Mouse (Mus musculus): ENCODE measurements around the gene Zfp235. TPM values are rescaled to one million over a fixed set of nuclear protein-coding genes. Genes with fewer than 3 reads are reported as not detected.

Zfp235 gene
- 10 to 100 TPM; 22.0 to 23.1 TPM for total RNA-seq (2021)
- long read RNA-seq, experiment 1, transcript Zfp235-201 (4 exons, 3,373 nt) = major isoform, 11 of 13 reads
- long read RNA-seq, experiment 1, partial matches to known transcripts = 2 of 13 reads
- long read RNA-seq, experiment 1, other reads (novel, unspliced or antisense) = 0 of 13 reads
- long read RNA-seq, experiment 2, transcript Zfp235-201 (4 exons, 3,373 nt) = major isoform, 12 of 21 reads
- long read RNA-seq, experiment 2, partial matches to known transcripts = 0 of 21 reads
- long read RNA-seq, experiment 2, other reads (novel, unspliced or antisense) = 5 of 21 reads

DNA sequence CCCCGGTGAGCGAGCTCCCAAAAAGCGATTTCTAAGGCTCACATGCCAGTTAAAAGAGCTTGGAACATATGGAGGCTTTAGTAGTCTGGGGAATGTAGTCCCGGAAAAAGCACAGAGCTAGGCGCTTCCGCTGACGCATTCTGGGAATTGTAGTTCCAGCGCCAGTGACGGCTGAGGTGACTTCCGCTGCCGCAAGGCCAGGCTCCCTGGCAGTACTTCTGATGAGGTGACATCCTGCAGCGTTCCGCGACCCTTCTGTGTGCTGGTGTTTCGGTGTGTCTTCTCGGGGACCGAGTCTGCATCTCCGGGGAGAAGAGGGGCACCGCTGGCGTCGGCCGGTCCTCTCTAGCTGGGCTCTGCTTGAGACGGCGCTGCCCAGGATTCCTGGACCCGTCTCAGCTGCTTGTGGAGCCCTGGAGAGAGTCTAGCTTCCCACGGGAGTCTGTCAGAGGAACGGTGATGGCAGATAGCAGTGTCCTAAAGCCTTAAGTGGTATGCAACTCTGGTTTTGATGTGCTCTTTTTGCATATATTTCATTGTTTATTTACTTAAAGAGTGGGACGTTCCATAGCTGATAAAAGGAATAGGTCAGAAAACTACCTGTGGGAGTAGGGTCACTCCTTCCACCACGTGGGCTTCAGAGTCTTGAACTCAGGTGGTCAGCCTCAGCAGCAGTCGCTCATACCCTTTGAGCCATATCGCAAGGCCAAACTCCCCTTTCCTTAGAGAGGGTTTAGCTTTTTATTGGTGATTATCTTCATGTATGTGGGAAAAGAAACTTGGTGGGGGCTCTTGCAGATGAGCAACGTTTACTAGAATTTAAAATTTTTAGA lies at the start of gene Zfp235:
TSS of gene Zfp235 (plus strand) at position 174 of the 833 bp plus-strand sequence.
- peak within 1 kb of the TSS; percentile 94 for H3K4me3 ChIP-seq
- intact Hi-C loops (cut with DNase I) = loop anchor here (1.0 to 5.0 kb wide), 5 partner anchors 22 to 183 kb away; partner anchors contain the start of genes Zfp108, Zfp112 and Zfp94
- peak; percentile 89 to 90 for DNase-seq (ENCODE audit: extremely low spot score in 1 of 2, low spot score in 2 of 2)
- peak within 1 kb of the TSS; percentile 86 for H3K27ac ChIP-seq
- TF ChIP-seq CTCF (IDR thresholded peaks at IDR 0.05) = no peak

DNA sequence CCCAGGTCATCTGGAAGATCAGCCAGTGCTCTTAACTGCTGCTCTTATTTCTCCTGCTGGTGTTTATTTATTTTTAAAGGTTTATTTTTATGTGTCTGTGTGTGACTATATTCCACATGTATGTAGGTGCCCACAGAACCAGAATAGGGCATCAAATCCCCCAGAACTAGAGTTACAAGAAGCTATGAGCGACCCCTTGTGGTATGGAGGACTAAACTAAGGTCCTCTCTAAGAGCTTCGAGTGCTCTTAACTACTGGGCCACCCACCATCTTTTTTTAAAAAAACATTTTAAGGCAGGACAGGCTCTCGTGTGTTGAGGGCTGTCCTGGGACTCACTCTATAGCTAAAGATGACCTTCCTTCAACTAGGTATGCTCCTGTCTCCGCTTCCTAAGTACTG lies 47.1 kb upstream of the Zfp235 start:
- Histone ChIP-seq H3K4me3 (no peak overlapping the region), H3K27ac (no peak overlapping the region)
- intact Hi-C loops (cut with DNase I) = no loop called here
- TF ChIP-seq CTCF (IDR thresholded peaks at IDR 0.05) = no peak
- no peak for DNase-seq (ENCODE audit: extremely low spot score in 1 of 2, low spot score in 2 of 2)

DNA sequence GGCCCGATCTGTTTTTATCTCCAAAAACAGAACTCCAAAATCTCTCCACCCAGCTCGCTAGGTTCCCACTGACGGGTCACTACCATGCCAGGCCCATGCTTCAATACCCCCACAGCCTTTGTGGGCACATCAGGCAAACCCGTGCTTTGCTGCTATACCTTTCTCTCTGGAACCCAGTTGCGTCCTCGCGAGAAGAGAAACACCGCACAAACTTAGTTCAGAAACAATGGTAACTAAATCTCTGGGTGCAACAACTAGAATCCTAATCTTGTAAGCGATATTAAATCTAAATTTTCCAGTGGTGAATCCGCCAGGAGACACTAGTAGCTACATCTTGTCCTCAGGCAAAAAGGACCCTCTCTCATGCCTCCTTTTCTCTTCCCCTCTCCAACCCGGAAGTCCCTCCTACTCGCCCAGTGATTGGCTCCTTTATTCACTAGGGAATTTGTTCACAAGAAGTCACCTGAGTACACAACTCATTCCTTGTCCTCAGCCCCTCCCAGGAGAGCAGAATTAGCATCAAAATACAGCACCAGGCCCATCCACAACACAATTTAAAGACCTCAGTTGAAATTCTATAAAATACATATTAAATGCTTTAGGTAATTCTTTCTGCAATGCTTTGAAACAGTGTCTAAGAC lies 46.4 kb upstream of the Zfp235 start:
- intact Hi-C loops (cut with DNase I) = no loop called here
- DNase-seq (ENCODE audit: extremely low spot score in 1 of 2, low spot score in 2 of 2) = no peak
- H3K27ac ChIP-seq = no peak overlapping the region
- H3K4me3 ChIP-seq = no peak overlapping the region
- TF ChIP-seq CTCF (IDR thresholded peaks at IDR 0.05) = no peak

DNA sequence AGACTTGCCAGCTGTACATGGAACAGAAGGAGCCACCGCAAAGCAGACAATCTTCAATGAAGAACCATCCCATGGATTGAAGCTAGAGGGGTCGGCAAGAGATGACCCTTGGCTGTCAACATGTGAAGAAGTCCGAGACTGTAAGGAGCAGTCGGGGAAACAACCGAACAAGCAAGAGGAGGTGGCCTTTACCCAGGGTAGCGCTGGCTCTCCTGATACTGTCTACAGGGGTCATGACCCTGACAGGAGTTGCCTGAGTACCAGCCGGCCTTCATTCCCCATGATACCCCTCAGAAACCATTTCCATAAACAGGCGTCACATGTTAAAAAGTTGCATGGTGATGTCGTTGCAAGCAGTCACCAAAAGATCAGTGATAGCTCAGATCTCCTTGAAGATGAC lies 29.6 kb upstream of the Zfp235 start:
- TF ChIP-seq CTCF (IDR thresholded peaks at IDR 0.05) = no peak
- no peak overlapping the region for H3K4me3 ChIP-seq
- intact Hi-C loops (cut with DNase I) = no loop called here
- no peak overlapping the region for H3K27ac ChIP-seq
- no peak for DNase-seq (ENCODE audit: extremely low spot score in 1 of 2, low spot score in 2 of 2)

DNA sequence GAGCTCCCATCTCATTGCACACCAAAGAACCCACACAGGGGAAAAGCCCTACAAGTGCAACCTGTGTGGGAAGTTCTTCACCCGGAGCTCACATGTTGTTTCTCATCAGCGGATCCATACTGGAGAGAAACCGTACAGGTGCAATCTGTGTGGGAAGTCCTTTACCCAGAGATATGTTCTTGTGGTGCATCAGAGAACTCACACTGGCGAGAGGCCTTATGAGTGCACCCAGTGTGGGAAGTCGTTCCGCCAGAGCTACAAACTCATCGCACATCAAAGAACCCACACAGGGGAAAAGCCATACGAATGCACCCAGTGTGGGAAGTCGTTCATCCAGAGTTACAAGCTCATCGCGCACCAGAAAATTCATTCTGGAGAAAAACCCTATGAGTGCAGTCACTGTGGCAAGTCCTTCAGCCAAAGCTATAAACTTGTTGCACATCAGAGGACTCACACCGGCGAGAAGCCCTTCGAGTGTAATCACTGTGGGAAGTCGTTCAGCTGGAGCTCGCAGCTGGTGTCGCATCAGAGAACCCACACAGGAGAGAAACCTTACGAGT lies 28.7 kb upstream of the Zfp235 start:
- H3K4me3 ChIP-seq = no peak overlapping the region
- no peak for TF ChIP-seq CTCF (IDR thresholded peaks at IDR 0.05)
- H3K27ac ChIP-seq = no peak overlapping the region
- intact Hi-C loops (cut with DNase I) = no loop called here
- no peak for DNase-seq (ENCODE audit: extremely low spot score in 1 of 2, low spot score in 2 of 2)

DNA sequence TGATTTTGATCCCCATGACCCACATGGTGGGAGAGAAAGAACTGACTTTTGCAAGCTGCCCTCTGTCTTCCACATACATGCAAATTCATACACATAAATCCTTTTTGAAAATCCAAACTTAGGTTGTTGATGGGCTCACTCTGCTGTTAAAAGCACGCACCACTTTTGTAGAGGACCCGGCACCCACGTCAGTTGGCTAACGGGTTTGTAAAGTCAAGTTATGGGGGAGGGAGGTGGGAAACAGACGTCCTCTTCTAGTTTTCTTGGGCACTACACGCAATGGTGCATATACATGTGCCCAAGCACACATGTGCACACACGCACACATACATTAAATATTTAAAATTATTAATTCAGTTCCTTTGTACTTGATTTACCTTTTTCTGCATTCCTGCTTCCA lies 23.1 kb upstream of the Zfp235 start:
- no peak for TF ChIP-seq CTCF (IDR thresholded peaks at IDR 0.05)
- Histone ChIP-seq H3K4me3 (no peak overlapping the region), H3K27ac (no peak overlapping the region)
- intact Hi-C loops (cut with DNase I) = no loop called here
- no peak for DNase-seq (ENCODE audit: extremely low spot score in 1 of 2, low spot score in 2 of 2)

DNA sequence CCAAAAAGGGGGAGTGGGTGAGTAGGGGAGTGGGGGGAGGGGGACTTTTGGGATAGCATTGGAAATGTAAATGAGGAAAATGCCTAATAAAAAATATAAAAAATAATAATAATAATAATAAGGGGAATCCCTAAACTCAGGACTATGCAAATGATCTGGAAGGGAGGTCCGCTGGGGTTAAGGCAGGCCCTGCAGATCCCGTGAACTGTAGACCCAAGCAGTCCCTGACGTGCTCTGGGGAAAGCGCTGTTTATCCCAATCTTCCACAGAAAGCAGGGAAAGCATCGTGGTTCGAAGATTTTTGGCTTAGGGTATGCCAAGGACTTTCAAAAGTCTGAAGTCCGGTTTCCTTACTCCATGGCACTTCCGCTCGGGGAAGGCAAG lies 22.2 kb upstream of the Zfp235 start:
- intact Hi-C loops (cut with DNase I) = loop anchor here (1.0 to 2.0 kb wide), 6 partner anchors 23 to 205 kb away; partner anchors contain the start of genes Zfp108, Zfp114, Zfp235 and Zfp94
- peak overlapping the region; percentile 71; the same call in 1 of the 2 replicates for H3K27ac ChIP-seq
- H3K4me3 ChIP-seq = peak overlapping the region; percentile 75
- DNase-seq (ENCODE audit: extremely low spot score in 1 of 2, low spot score in 2 of 2) = no peak
- TF ChIP-seq CTCF (IDR thresholded peaks at IDR 0.05) = no peak

DNA sequence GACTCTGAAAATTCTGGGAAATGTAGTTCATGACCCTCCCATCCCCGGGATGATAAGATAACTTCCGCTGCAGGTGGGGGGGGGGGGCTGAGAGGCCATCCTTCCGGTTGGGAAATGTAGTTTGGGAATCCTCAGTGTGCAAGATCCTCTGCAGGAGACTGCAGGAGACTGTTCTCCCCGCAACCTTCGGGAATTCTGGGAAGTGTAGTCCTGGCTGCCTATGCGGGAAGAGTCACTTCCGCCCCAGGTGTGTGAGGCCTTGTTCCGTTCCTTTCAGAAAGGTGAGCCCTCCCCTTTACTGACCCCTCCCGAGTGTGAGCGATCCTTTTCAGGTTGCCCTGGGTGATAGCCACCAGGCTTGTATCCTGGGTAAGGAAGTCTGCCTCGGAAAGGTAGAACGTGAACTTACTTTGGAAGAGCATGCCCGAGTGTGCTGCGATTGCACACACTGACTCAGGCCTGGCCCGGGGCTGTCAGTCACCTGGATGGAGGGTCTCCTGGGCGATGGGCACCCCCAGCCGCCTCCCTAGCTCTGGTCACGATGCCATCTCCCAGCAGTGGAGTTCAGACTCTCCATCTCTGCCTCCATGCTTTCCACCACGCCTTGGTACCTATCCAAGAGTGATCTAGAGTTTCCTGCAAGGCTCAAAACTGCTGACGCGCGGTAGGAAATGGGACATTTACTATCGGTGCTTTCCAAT lies 21.7 kb upstream of the Zfp235 start, which contains the start of gene Zfp112:
TSS of gene Zfp112 (plus strand) at position 159 of the 701 bp plus-strand sequence.
- intact Hi-C loops (cut with DNase I) = loop anchor here (1.0 to 2.0 kb wide), 6 partner anchors 22 to 204 kb away; partner anchors contain the start of genes Zfp108, Zfp114, Zfp235 and Zfp94
- DNase-seq (ENCODE audit: extremely low spot score in 1 of 2, low spot score in 2 of 2) = peak; percentile 77 to 87
- no peak for TF ChIP-seq CTCF (IDR thresholded peaks at IDR 0.05)
- Histone ChIP-seq H3K4me3 (peak within 1 kb of the TSS; percentile 75), H3K27ac (peak within 1 kb of the TSS; percentile 91)

DNA sequence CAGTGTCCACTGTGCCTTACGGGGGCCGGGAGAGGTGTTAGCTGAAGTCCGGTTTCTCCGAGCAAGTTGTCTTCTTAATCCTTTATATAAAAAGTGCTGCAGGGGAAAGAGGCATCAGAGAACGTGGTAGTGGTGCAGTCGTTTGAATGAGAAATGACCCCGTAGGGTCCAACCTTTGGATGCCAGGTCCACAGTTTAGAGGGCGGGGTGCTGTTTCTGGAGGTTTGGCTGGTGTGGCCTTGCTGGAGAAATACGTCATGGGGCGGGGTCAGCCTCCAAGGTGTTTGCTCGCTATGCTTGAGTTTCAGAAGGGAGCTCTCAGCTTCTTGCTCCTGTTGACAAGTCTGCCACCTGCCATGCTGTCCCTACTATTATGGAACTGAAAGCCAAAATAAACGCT lies 21.0 kb upstream of the Zfp235 start:
- H3K27ac ChIP-seq = peak overlapping the region; percentile 91
- intact Hi-C loops (cut with DNase I) = loop anchor here (2.0 kb wide), 1 partner anchor 62 kb away; the partner anchor contains the start of gene Zfp114
- DNase-seq (ENCODE audit: extremely low spot score in 1 of 2, low spot score in 2 of 2) = peak; percentile 29 to 32
- peak overlapping the region; percentile 75 for H3K4me3 ChIP-seq
- no peak for TF ChIP-seq CTCF (IDR thresholded peaks at IDR 0.05)

DNA sequence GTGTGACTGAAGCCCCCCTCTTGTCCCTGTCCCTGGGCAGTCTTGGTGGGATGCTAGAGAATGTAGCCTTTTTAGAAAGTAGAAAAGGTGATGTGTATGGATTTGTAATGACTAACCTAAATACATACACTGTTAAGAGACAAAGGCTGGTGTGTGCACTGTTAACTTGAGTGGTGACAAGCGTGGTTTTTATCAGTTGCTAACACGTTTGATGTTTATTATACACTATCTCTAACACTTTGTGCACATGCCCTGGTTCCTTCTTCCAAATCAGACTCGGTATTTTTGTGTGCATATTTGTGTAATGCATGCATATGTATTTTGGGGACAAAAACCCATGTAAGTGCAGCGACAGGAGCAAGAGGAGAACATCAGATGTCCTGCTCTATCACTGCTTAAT lies 17.3 kb upstream of the Zfp235 start:
- no peak for TF ChIP-seq CTCF (IDR thresholded peaks at IDR 0.05)
- H3K27ac ChIP-seq = no peak overlapping the region
- intact Hi-C loops (cut with DNase I) = no loop called here
- H3K4me3 ChIP-seq = no peak overlapping the region
- no peak for DNase-seq (ENCODE audit: extremely low spot score in 1 of 2, low spot score in 2 of 2)

All from left cerebral cortex, adult 2 months (tissue).